Mouse (Mus musculus): Measurements from ENCODE around the gene Ndufb7.
"Not testable (repeated sequence)": the region's sequence is repeated elsewhere in the genome, so short reads cannot be mapped to it uniquely, and the experiment has no call there.

The Ndufb7 gene

GRCm38 (mm10) chr8:83566469-83567395 is at the start of gene Ndufb7:
Gene Ndufb7, plus strand, starts transcription at chr8:83566671.
- peak; percentile 96 for DNase-seq

DNA sequence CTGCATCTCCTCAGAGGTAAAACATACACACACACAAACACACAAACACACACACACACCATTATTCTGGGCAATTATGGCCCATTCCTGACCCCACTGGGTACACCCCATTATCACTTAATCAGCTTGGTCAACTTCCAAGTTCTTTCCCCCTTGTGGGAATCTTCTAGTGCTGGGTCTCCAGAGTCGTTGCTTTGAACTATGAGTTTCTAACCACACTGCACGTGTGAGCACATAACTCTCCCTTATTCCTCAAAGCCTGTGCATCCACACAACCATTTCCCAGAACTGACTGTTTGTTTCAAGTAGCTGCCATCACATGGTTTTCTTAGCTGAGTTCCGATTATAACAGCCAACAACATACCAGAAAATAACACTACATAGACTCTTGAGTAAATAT is 46.0 kb upstream of the Ndufb7 start:
- no peak for DNase-seq

- not testable (repeated sequence) for DNase-seq
These were observed 45.6 kb upstream of the Ndufb7 start for GRCm38 (mm10) chr8:83520907-83521306.

- DNase-seq: no peak
These were observed 45.2 kb upstream of the Ndufb7 start for GRCm38 (mm10) chr8:83521310-83521709.

DNA sequence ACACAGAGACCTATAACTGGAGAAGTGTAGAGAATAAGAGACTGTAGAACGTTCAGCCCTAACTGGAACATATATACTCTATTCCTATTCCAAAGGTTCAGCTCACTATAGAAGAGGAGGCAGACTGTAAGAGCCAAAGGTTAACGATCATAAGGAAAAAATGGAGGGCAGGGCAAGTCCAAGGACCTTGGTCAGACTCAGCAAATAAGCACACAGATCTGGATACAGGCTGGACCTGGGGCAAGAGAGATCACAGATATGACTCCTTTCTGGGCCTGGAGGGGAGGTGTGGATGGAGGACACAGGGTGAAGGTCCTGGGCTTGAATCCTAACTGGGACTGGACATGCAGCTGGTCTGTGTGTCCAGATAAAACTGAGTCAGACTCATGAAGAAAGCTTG is 31.7 kb upstream of the Ndufb7 start:
- no peak for DNase-seq

GRCm38 (mm10) chr8:83535736-83536135 is 30.7 kb upstream of the Ndufb7 start, which contains the start of gene Olfr370:
Gene Olfr370, plus strand, starts transcription at chr8:83535780.
- DNase-seq: no peak

- DNase-seq: no peak
These were observed 3.8 kb upstream of the Ndufb7 start for GRCm38 (mm10) chr8:83562669-83563068.

DNA sequence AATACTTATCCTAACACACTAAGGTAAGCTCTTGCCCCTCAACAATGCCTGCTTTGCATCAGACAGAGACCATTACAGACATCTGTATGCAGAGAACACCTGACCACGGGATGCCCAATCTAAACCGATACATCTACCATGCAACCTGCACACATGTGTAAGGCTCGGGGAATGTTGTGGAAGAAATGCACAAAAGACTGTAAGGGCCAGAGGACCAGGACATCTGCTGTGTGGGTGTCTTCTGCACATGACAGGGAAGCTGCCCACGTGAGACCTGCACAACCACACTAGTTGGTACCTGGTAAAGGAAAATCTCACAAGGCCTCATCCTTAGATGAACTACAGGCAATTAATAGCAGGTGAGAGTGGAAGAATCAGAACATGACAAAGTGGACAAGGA is 3.2 kb upstream of the Ndufb7 start:
- DNase-seq: no peak

DNA sequence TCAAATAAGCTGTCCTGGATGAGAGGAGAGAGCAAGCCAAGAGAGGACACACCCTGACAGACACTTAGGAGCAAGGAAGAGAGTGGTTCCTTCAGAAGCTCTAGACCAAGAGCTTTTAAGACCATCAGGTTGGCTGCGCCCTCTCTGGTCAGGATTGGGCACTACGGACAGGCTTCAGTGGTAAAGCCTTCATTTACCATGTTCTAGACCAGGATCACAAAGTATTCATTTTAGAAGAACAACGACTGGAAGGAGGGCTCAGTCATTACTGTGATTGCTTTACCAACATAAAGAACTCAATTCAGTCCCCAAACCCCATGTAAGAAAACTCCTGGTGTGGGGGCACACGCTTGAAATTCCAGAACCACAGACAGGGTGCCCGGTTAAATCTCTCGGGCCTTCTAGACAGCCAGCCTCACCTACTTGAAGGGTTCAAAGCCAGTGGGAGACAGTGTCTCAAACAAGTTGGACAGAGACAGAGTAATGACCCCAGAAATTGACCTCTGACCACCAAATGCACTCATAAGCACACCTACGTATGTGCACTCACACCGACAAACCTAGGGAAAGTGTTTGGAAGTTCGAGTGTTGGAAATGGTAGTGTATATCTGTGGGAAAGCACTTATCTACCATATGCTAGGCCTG is 618 bp upstream of the Ndufb7 start:
- DNase-seq: peak; percentile 48

DNA sequence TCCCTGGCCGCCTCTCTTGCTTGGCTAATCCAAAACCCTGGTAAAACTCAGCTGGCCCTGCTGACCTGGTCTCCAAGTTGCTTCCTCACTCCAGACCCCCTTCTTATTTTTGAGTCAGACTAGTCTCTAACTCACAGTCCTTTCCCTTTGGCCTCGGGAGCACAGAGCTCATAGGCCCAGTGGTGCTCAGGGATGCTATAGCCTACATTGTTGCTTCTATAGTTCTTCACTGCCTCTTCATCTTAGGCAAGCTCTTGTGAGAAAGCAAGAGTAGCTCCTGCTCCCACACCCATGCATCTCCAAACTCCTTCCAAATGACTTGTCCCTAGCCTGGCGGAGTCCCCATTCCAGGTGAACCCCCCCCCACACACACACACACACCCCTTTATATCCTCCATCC is 1.2 kb downstream of the Ndufb7 start:
- peak; percentile 20 for DNase-seq

GRCm38 (mm10) chr8:83568128-83568527 is 1.7 kb downstream of the Ndufb7 start:
- peak; percentile 21 for DNase-seq

DNA sequence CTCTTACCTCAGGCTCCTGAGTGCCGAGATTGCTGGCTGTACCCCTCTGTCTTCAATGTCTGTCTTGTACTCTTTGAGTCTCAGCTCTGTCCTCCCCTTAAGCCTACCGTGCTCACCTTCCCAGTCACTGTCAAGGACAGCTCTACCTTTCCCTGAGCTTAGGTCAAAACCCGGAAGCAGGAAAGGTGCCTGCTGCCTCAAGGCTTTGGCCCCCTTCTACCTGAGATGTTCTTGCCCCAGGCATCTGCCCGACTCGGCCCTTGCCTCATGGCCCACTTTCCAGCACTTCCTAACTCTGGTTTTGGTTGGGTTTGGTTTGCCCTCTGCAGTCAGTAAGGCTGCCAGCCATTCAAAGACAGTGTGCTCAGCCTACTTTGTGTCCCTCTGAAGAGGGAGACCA is 2.3 kb downstream of the Ndufb7 start:
- DNase-seq: no peak

DNA sequence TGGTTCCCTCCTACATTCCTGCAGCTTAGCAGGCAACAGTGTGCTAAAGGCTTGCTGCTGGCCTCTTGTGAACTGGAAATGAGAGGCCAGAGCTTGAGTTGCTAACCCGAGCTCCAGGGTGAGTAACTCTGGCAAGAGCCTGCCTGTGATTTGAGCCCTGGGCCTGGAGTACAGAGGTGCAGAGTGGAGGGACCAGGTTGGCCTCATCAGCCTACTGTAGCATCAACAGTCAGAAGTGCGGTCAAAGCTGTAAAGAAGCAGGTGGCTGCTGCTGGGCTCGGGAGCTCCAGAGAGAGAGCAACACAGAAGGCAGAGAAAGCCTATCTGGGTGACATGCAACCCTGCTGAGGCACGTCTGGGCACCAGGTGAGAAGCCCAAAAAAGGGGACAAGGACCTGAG is 2.7 kb downstream of the Ndufb7 start:
- peak; percentile 11 for DNase-seq

DNA sequence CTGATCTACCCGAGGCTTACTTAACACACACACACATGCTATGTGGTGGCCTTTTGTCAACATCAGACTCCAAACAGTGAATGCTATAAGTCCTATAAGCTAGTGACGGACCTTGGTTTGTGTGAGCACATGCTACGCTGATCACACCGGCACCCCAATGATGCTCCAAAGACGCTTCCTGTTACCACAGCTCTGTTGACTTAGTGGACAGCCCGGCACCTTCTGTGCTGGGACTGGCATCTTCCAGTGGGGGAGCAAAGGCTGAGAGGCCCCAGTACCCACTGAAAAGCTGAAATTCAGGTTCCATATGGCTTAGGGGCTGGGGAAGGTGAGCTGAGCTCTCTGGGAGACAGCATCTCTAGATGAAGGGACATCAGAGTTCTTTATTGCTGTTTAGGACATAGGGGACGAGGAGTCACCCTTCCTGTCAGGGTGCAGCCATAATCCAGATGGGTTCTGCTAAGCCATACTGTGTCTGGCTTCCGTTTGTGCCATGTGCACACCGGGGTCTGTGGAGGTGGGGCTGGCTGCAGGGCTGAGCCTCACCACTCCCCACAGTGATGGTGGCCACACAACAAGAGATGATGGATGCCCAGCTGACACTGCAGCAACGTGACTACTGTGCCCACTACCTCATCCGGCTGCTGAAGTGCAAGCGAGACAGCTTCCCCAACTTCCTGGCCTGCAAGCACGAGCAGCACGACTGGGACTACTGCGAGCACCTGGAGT is 4.0 kb downstream of the Ndufb7 start:
- DNase-seq: peak; percentile 23

GRCm38 (mm10) chr8:83571001-83571340 is 4.5 kb downstream of the Ndufb7 start:
- DNase-seq: not testable (repeated sequence)

DNA sequence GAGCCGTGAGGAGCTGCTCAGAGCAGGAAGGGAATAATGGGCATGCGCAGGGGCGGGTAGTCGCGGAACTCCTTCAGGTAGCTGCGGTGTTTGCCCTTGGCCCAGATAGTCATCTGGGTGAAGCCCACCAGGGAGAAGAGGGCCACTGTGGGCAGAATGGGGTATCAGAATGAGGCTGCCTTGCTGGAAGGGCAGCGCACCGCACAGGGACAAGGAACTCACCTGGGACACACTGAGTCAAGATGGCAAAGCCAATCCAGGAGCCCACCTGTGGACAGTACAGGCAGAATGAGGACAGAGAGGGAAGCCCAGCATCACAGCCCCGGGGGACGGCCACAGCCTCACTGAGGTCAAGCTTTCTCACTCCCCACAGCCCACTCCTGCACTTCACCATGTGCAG is 5.3 kb downstream of the Ndufb7 start:
- peak; percentile 34 for DNase-seq

- peak; percentile 7 for DNase-seq
These were observed 5.9 kb downstream of the Ndufb7 start for GRCm38 (mm10) chr8:83572246-83572812.

DNA sequence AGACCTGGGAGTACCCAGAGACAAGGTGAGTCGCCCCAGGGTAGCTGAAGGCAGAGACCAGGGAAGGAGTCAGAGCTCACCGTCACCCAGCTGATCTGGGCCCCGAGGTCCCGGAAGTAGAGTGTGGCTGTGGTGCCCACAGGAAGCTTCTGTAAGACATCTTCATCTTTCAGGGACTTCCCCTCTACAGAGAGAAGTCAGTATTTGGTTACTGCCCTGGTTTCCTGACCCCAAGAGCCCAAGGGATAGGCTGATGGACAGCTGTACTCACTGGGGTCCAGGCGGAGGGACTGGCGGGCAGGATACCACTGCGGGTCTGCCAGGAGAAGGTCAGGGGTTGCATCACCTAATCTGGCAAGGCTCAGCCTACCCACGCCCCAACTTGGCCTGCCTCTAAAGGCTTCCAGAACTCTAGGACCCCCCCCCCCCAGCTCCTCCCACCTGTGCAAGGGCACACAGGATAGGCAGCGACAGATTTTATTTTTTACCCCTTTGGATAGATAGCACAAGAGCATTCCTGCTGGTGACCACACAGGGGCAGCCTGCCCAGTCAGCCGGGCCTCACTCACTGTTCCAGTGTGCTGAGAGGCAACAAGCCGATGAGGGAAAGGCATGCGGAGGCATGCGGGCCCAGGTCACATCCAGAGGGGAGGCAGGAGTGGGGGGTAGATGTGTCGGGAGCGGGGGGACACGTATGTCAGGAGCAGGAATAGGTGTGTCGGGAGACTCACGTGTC is 6.8 kb downstream of the Ndufb7 start:
- peak; percentile 25 for DNase-seq

- DNase-seq: peak; percentile 38
These were observed 8.3 kb downstream of the Ndufb7 start for GRCm38 (mm10) chr8:83574631-83575315.

DNA sequence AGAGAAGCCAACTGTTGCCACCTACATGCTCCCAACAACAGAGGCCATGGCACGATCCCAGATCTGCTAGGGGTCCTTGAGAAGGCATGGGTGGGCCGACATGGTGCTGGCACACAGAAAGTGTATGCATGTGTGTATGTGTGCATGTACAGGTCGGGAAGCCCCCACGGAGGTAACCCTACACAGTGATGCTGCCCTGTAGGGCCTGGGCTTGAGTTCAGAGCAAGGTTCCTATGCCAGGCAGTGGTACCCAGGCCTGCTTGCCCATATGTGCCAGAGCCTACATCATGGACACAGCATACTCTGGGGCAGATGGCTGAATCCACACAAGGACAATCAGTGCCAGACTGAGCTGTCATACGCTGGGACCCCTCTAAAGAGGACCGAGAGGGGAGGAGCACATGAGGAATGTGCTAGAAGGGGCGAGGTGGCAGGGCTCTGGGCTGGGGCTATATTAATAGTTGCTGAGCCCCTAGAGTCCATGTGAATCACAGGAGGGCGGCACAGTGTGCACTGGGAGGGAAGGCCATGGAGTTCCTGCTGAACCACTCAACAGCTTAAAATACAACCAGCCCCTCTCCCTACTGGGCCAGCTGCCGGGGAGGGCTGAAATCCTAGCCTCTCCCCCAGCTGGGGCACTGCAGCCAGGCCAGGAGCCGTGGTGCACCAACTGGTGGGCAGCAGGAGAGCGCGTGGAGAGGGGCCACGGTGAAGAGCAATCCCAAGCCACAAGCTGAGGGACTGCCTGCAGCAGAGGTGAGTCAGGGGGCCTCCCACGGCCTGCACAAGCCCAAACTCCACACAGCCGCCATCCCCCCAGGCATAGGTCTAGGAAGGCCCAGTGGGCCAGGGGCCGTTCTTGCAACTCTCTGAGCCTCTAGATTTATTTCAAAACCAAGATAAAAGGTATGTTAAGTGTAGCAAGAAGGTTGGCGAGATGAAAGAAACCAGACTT is 9.4 kb downstream of the Ndufb7 start:
- peak; percentile 38 for DNase-seq

DNA sequence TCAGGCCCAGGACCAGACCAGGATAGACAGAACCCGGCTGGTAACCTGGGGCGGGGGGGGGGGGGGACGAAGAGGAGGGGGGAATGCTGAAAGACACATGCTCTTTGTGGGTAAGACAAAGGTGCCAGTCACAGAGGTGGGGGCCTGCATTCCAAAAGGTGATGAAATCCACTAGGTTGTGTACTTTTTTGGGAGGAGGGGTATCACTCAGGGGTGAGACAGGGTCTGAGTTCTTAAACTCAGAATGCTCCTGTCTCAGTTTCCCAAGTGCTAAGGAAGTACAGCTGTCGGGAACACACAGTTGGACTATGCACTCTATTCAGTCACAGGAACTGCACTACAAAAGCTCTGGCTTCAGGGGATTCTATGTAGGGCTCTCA is 10.0 kb downstream of the Ndufb7 start:
- DNase-seq: peak; percentile 4

All from cerebellum, adult 9-11 months (tissue).